Comparison of ENCODE assay signal across 8 mouse cellular contexts in the genomic region with DNA sequence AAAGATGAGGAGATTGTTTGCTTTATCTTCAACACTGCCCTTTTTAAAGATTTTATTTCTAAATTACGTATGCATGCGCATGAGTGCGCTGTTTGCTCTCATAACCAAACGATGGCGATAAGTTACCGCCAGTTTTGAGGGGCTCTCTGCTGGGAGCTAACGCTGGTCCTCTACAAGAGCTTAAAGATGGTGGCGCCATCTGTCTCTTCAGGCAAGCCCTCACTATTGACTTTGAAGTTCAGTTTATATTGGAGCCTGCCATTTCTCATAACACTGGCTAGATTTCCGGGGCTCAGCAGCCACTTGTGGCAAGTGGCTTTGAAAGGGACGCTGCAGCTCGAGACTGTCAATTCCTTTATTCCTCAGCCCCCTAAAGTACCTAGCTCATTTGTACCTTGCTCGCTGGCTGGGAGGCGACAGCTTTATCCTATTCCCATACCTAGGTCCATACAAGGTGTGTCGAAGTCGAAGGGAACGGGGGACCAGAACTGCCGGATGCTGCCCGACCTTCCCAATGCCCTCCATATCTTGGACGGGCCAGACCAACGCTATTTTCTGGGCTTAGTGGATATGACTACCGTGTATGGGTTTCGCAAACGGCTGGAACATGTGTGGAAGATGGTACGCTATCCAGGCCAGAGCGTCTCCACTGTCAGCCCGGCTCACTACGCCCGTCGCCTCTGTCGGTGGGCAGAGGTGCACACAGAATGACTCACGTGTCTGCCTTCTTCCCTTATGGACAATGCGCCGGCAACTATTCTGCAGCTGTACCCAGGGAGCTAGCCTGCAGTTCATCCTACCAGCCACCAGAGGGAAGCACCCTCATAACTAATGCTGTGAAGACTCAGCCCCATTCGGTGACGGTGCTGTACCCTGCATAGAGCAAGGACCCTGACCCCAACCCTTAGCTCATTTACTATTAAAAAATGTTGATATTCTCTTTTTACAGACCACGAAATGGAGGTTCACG. TPM values are rescaled to one million over a fixed set of nuclear protein-coding genes. Genes with fewer than 3 reads are reported as not detected.
DNase-seq lines count a peak whose midpoint lies in the region; ATAC-seq and TF ChIP-seq lines count a peak whose summit lies in the region.

No protein-coding gene starts in this region.

- peak overlapping the region; percentile 51 for H3K4me3 ChIP-seq in gastrocnemius, adult 2 months
- peak overlapping the region; percentile 19 for H3K4me3 ChIP-seq in hindbrain, embryonic 15.5 days

- peaks cover 9% of the 10 kb centered on the region for H3K27me3 ChIP-seq in hindbrain, embryonic 15.5 days

- ATAC-seq in common myeloid progenitor, adult 5-6 weeks (replicated peaks; ENCODE audit: low read depth, poor library complexity, severe bottlenecking) = peak; percentile 75
- peak; percentile 73 for ATAC-seq in hindbrain, embryonic 15.5 days (ENCODE audit: low FRiP score, low read depth)

- intact Hi-C loops in gastrocnemius, adult 2 months (cut with DNase I) = loop anchor here (1.0 kb wide), 1 partner anchor 20 kb away; no protein-coding TSS in a partner anchor

- H3K9ac ChIP-seq in hindbrain, embryonic 15.5 days = peak overlapping the region; percentile 6; the same call in 1 of the 2 replicates

- H3K4me1 ChIP-seq in hindbrain, embryonic 15.5 days (replicated peaks) = peaks cover 38% of the 10 kb centered on the region

- no peak overlapping the region for H3K27ac ChIP-seq in gastrocnemius, adult 2 months
- H3K27ac ChIP-seq in hindbrain, embryonic 15.5 days (replicated peaks) = peak overlapping the region; percentile 58

- no peaks in the 10 kb centered on the region for H3K36me3 ChIP-seq in hindbrain, embryonic 15.5 days

- H3K4me2 ChIP-seq in hindbrain, embryonic 15.5 days = peak overlapping the region; percentile 56

- peak; percentile 82 to 94 for DNase-seq in adrenal gland, adult (ENCODE audit: inconsistent age in 2 of 2, low spot score in 1 of 2)
- peak; percentile 78 for DNase-seq in gastrocnemius, adult 2 months
- peak; percentile 88 for DNase-seq in left cerebral cortex, adult 11 months (ENCODE audit: low spot score)
- DNase-seq in lung, postnatal 36 days = peak; percentile 94
- peak; percentile 89 for DNase-seq in right cerebral cortex, adult 18-20 months
- DNase-seq in urinary bladder, postnatal 36 days (ENCODE audit: low spot score in 2 of 2) = peak; percentile 68 to 76

- no peak for TF ChIP-seq CTCF in gastrocnemius, adult 2 months (IDR thresholded peaks at IDR 0.05)

- H3K9me3 ChIP-seq in hindbrain, embryonic 15.5 days = no peaks in the 10 kb centered on the region

- WGBS in hindbrain, embryonic 15.5 days = 14% methylated on average over 37 of the region's 37 CpGs

RNA-seq across cellular contexts. Expression of gene St6galnac4, which starts 3.8 kb away (rescaled TPM):
- total RNA-seq in common myeloid progenitor, adult 5-6 weeks (2017) = 25.7 and 28.8 TPM in 2 replicates
- 10 to 100 TPM in 1 of 2 experiments, 1 to 10 TPM in 1; 8.7 to 21.6 TPM for total RNA-seq in gastrocnemius, adult 2 months (2021)
- polyA plus RNA-seq in hindbrain, embryonic 15.5 days (2015; fragmentation: Nextera tagmentation; extraction: Ambion mirVana) = 41.2 and 41.9 TPM in 2 replicates

RNA-seq across cellular contexts. Expression of gene 9430097D07Rik, which starts 7.6 kb away (rescaled TPM):
- total RNA-seq in common myeloid progenitor, adult 5-6 weeks (2017) = not detected in 2 replicates
- total RNA-seq in gastrocnemius, adult 2 months (2021) = not detected
- polyA plus RNA-seq in hindbrain, embryonic 15.5 days (2015; fragmentation: Nextera tagmentation; extraction: Ambion mirVana) = 0.79 and 0.87 TPM in 2 replicates

RNA-seq across cellular contexts. Expression of gene Pip5kl1, which starts 8.5 kb away (rescaled TPM):
- not detected in 2 replicates for total RNA-seq in common myeloid progenitor, adult 5-6 weeks (2017)
- total RNA-seq in gastrocnemius, adult 2 months (2021) = not detected
- polyA plus RNA-seq in hindbrain, embryonic 15.5 days (2015; fragmentation: Nextera tagmentation; extraction: Ambion mirVana) = 11.9 and 15.3 TPM in 2 replicates

RNA-seq across cellular contexts. Expression of gene Dpm2, which starts 12.5 kb away (rescaled TPM):
- 37.1 and 40.5 TPM in 2 replicates for total RNA-seq in common myeloid progenitor, adult 5-6 weeks (2017)
- total RNA-seq in gastrocnemius, adult 2 months (2021) = 10 to 100 TPM; 11.1 to 14.1 TPM
- polyA plus RNA-seq in hindbrain, embryonic 15.5 days (2015; fragmentation: Nextera tagmentation; extraction: Ambion mirVana) = 138 and 140 TPM in 2 replicates

RNA-seq across cellular contexts. Expression of gene St6galnac6, which starts 16.4 kb away (rescaled TPM):
- 12.7 and 22.9 TPM in 2 replicates for total RNA-seq in common myeloid progenitor, adult 5-6 weeks (2017)
- 10 to 100 TPM; 46.8 to 56.5 TPM for total RNA-seq in gastrocnemius, adult 2 months (2021)
- 24.1 and 27.7 TPM in 2 replicates for polyA plus RNA-seq in hindbrain, embryonic 15.5 days (2015; fragmentation: Nextera tagmentation; extraction: Ambion mirVana)
